Mouse (Mus musculus) CH12.LX (cell line): ENCODE measurements around the gene Tnfaip6.

Experiments
- CTCF ChIP-seq, 2 experiments: IDR thresholded peaks in 1 of 2; conservative IDR thresholded peaks in 1 of 2; 2 replicates each; pipeline ENCODE4 v1.5.1; 2011 to 2012; ENCODE audit warnings: low read depth in 2 of 2, low read length in 2 of 2, improper control_type of control experiment in 1 of 2, inconsistent platforms in 1 of 2, mild to moderate bottlenecking in 1 of 2, moderate library complexity in 1 of 2
- ELF1 ChIP-seq: IDR thresholded peaks from 2 replicates; pipeline ENCODE4 v1.6.1; 2014; ENCODE audit warnings: low read depth, mild to moderate bottlenecking, inconsistent platforms, low read length, improper control_type of control experiment
- EP300 ChIP-seq: IDR thresholded peaks from 2 replicates; pipeline ENCODE4 v1.6.1; 2011; ENCODE audit warnings: low read length, improper control_type of control experiment
- GABPA ChIP-seq: IDR thresholded peaks from 2 replicates; pipeline ENCODE4 v1.6.1; 2012; ENCODE audit warnings: low read depth, low read length, improper control_type of control experiment, inconsistent platforms; ENCODE audit not compliant: insufficient replicate concordance
- MAFK ChIP-seq: IDR thresholded peaks from 2 replicates; pipeline ENCODE4 v1.6.1; 2011; ENCODE audit warnings: low read length, improper control_type of control experiment; ENCODE audit not compliant: insufficient replicate concordance
- POLR2A ChIP-seq: IDR thresholded peaks from 2 replicates; pipeline ENCODE4 v1.6.1; 2011; ENCODE audit warnings: low read depth, mild to moderate bottlenecking, improper control_type of control experiment, low read length
- SIN3A ChIP-seq: IDR thresholded peaks from 2 replicates; pipeline ENCODE4 v1.6.1; 2012; ENCODE audit warnings: low read length, improper control_type of control experiment, inconsistent platforms
- TBP ChIP-seq: conservative IDR thresholded peaks from 2 replicates; pipeline ENCODE4 v1.6.1; 2011; ENCODE audit warnings: low read depth, low read length, improper control_type of control experiment
- USF1 ChIP-seq: IDR thresholded peaks from 2 replicates; pipeline ENCODE4 v1.6.1; 2014; ENCODE audit warnings: low read depth, mild to moderate bottlenecking, inconsistent platforms, low read length, improper control_type of control experiment
- USF2 ChIP-seq: conservative IDR thresholded peaks from 2 replicates; pipeline ENCODE4 v1.6.1; 2011; ENCODE audit warnings: low read depth, low read length, improper control_type of control experiment

DNA sequence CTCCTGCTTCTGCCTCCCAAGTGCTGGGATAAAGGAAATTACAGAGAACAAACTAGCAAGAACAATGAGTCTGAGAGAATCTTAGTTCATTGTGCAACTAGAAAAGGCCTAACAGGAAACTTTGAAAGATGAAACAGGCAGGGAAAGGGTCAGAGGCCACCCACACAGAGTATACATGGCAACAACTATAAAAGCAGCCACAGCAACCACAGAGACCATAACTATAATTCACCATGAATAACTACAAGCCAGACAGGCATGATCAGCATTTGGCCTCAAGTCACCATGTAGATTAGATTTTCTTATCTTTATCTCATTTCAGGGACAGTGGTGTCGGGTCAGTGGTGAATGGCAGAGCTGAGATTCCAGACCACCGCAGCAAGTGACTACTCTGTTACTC, 48.2 kb upstream of the Tnfaip6 start:
- TF ChIP-seq CTCF (conservative IDR thresholded peaks at IDR 0.05 in 1 of 2, IDR thresholded peaks at IDR 0.05 in 1 of 2; ENCODE audit: low read depth in 2 of 2, low read length in 2 of 2) (no peak), POLR2A (no peak), EP300 (no peak), USF1 (no peak), MAFK (no peak), SIN3A (no peak), GABPA (no peak), TBP (no peak), USF2 (no peak), ELF1 (no peak)
